Mouse (Mus musculus): ENCODE results near the gene Setx. TPM values are rescaled to one million over a fixed set of nuclear protein-coding genes. Genes with fewer than 3 reads are reported as not detected.

Gene Setx
- total RNA-seq (2014; rRNA removed): 13.6 and 13.9 TPM in 2 replicates
- polyA plus RNA-seq (2012; rRNA removed): 1.4 and 1.8 TPM in 2 replicates

GRCm38 (mm10) chr2:29123907-29124569 lies at the start of gene Setx:
Gene Setx (plus strand): TSS chr2:29124181.
- H3K9ac ChIP-seq (ENCODE audit: low read depth, low read length): peak within 1 kb of the TSS; percentile 92
- peaks cover 4% of the 10 kb centered on the region; the same call in 1 of the 2 replicates for H3K36me3 ChIP-seq (ENCODE audit: control insufficient read depth, insufficient read depth, low read length)
- no peak for TF ChIP-seq CTCF (IDR thresholded peaks at IDR 0.05; ENCODE audit: low read depth, low read length)
- TF ChIP-seq POLR2A (IDR thresholded peaks at IDR 0.05; ENCODE audit: extremely low read depth, insufficient read depth, low read length): no peak
- no peak for DNase-seq (ENCODE audit: extremely low read depth, low read depth, low spot score)
- H3K79me2 ChIP-seq (ENCODE audit: control insufficient read depth, insufficient read depth, low read length): no peaks in the 10 kb centered on the region
- WGBS: 70% methylated on average over 14 of the region's 14 CpGs
- peak within 1 kb of the TSS; percentile 78 for H3K27ac ChIP-seq (replicated peaks; ENCODE audit: insufficient read depth, low read depth, low read length)
- peak within 1 kb of the TSS; percentile 88 for H3K4me3 ChIP-seq (ENCODE audit: insufficient read depth, low read depth, low read length)
- H3K27me3 ChIP-seq (ENCODE audit: control insufficient read depth, insufficient read depth, low read length): no peaks in the 10 kb centered on the region
- H3K4me1 ChIP-seq (ENCODE audit: control insufficient read depth, insufficient read depth, low read length): peaks cover 3% of the 10 kb centered on the region; the same call in 1 of the 2 replicates

GRCm38 (mm10) chr2:29074676-29075075 lies 49.3 kb upstream of the Setx start:
- 94% methylated on average over 7 of the region's 7 CpGs for WGBS
- H3K27ac ChIP-seq (replicated peaks; ENCODE audit: insufficient read depth, low read depth, low read length): no peak overlapping the region
- H3K27me3 ChIP-seq (ENCODE audit: control insufficient read depth, insufficient read depth, low read length): no peaks in the 10 kb centered on the region
- H3K4me1 ChIP-seq (ENCODE audit: control insufficient read depth, insufficient read depth, low read length): no peaks in the 10 kb centered on the region
- H3K36me3 ChIP-seq (ENCODE audit: control insufficient read depth, insufficient read depth, low read length): peaks cover 48% of the 10 kb centered on the region
- TF ChIP-seq CTCF (IDR thresholded peaks at IDR 0.05; ENCODE audit: low read depth, low read length) (no peak), POLR2A (IDR thresholded peaks at IDR 0.05; ENCODE audit: extremely low read depth, insufficient read depth, low read length) (no peak)
- DNase-seq (ENCODE audit: extremely low read depth, low read depth, low spot score): no peak
- H3K9ac ChIP-seq (ENCODE audit: low read depth, low read length): no peak overlapping the region
- no peaks in the 10 kb centered on the region for H3K79me2 ChIP-seq (ENCODE audit: control insufficient read depth, insufficient read depth, low read length)
- H3K4me3 ChIP-seq (ENCODE audit: insufficient read depth, low read depth, low read length): no peak overlapping the region

- DNase-seq (ENCODE audit: extremely low read depth, low read depth, low spot score): no peak
- Histone ChIP-seq H3K4me3 (ENCODE audit: insufficient read depth, low read depth, low read length) (no peak overlapping the region), H3K9ac (ENCODE audit: low read depth, low read length) (no peak overlapping the region), H3K27ac (replicated peaks; ENCODE audit: insufficient read depth, low read depth, low read length) (no peak overlapping the region), H3K4me1 (ENCODE audit: control insufficient read depth, insufficient read depth, low read length) (no peaks in the 10 kb centered on the region), H3K36me3 (ENCODE audit: control insufficient read depth, insufficient read depth, low read length) (peaks cover 42% of the 10 kb centered on the region), H3K27me3 (ENCODE audit: control insufficient read depth, insufficient read depth, low read length) (no peaks in the 10 kb centered on the region), H3K79me2 (ENCODE audit: control insufficient read depth, insufficient read depth, low read length) (no peaks in the 10 kb centered on the region)
- WGBS: 78% methylated on average over 11 of the region's 11 CpGs
- TF ChIP-seq POLR2A (IDR thresholded peaks at IDR 0.05; ENCODE audit: extremely low read depth, insufficient read depth, low read length) (no peak), CTCF (IDR thresholded peaks at IDR 0.05; ENCODE audit: low read depth, low read length) (no peak)
Observed at GRCm38 (mm10) chr2:29075331-29076070, 48.5 kb upstream of the Setx start.

- Histone ChIP-seq H3K79me2 (ENCODE audit: control insufficient read depth, insufficient read depth, low read length) (no peaks in the 10 kb centered on the region), H3K4me3 (ENCODE audit: insufficient read depth, low read depth, low read length) (no peak overlapping the region), H3K27ac (replicated peaks; ENCODE audit: insufficient read depth, low read depth, low read length) (no peak overlapping the region), H3K27me3 (ENCODE audit: control insufficient read depth, insufficient read depth, low read length) (no peaks in the 10 kb centered on the region), H3K9ac (ENCODE audit: low read depth, low read length) (no peak overlapping the region), H3K4me1 (ENCODE audit: control insufficient read depth, insufficient read depth, low read length) (no peaks in the 10 kb centered on the region), H3K36me3 (ENCODE audit: control insufficient read depth, insufficient read depth, low read length) (peaks cover 41% of the 10 kb centered on the region)
- 96% methylated on average over 2 of the region's 2 CpGs for WGBS
- TF ChIP-seq CTCF (IDR thresholded peaks at IDR 0.05; ENCODE audit: low read depth, low read length) (no peak), POLR2A (IDR thresholded peaks at IDR 0.05; ENCODE audit: extremely low read depth, insufficient read depth, low read length) (no peak)
- DNase-seq (ENCODE audit: extremely low read depth, low read depth, low spot score): no peak
Observed at GRCm38 (mm10) chr2:29076226-29076625, 47.8 kb upstream of the Setx start.

GRCm38 (mm10) chr2:29081965-29082364 lies 42.0 kb upstream of the Setx start:
- no peak overlapping the region for H3K9ac ChIP-seq (ENCODE audit: low read depth, low read length)
- H3K27me3 ChIP-seq (ENCODE audit: control insufficient read depth, insufficient read depth, low read length): no peaks in the 10 kb centered on the region
- H3K4me3 ChIP-seq (ENCODE audit: insufficient read depth, low read depth, low read length): no peak overlapping the region
- peaks cover 50% of the 10 kb centered on the region for H3K36me3 ChIP-seq (ENCODE audit: control insufficient read depth, insufficient read depth, low read length)
- H3K4me1 ChIP-seq (ENCODE audit: control insufficient read depth, insufficient read depth, low read length): no peaks in the 10 kb centered on the region
- H3K27ac ChIP-seq (replicated peaks; ENCODE audit: insufficient read depth, low read depth, low read length): no peak overlapping the region
- H3K79me2 ChIP-seq (ENCODE audit: control insufficient read depth, insufficient read depth, low read length): no peaks in the 10 kb centered on the region
- TF ChIP-seq CTCF (IDR thresholded peaks at IDR 0.05; ENCODE audit: low read depth, low read length) (0 out of 2 replicates have a peak, but pooled peaks have one; percentile 1), POLR2A (IDR thresholded peaks at IDR 0.05; ENCODE audit: extremely low read depth, insufficient read depth, low read length) (no peak)
- DNase-seq (ENCODE audit: extremely low read depth, low read depth, low spot score): no peak
- 46% methylated on average over 3 of the region's 3 CpGs for WGBS

Data from liver, adult 2 months (tissue).